Mouse (Mus musculus) lung, postnatal 14 days (tissue): Measurements from ENCODE around the gene 1810055G02Rik.

Source experiments
- DNase-seq: peaks from one replicate; pipeline ENCODE4 v3.0.0; 2021

Gene 1810055G02Rik

GRCm38 (mm10) chr19:3695471-3695870 is 12.6 kb upstream of the 1810055G02Rik start:
- DNase-seq, result no peak

- DNase-seq, result no peak
Measured at GRCm38 (mm10) chr19:3695976-3696375, 12.1 kb upstream of the 1810055G02Rik start.

GRCm38 (mm10) chr19:3698035-3698434 is 10.1 kb upstream of the 1810055G02Rik start:
- DNase-seq, result no peak

GRCm38 (mm10) chr19:3699508-3700438 is 8.3 kb upstream of the 1810055G02Rik start:
- DNase-seq, result peak; percentile 88

- DNase-seq, result no peak
Measured at GRCm38 (mm10) chr19:3702460-3702859, 5.6 kb upstream of the 1810055G02Rik start.

GRCm38 (mm10) chr19:3706258-3706657 is 1.8 kb upstream of the 1810055G02Rik start:
- no peak for DNase-seq

- DNase-seq, result no peak
Measured at GRCm38 (mm10) chr19:3707553-3707952, 540 bp upstream of the 1810055G02Rik start.

GRCm38 (mm10) chr19:3709013-3709787 is 1.1 kb downstream of the 1810055G02Rik start:
- no peak for DNase-seq

GRCm38 (mm10) chr19:3710436-3710835 is 2.3 kb downstream of the 1810055G02Rik start:
- DNase-seq, result no peak

GRCm38 (mm10) chr19:3714381-3714780 is 6.3 kb downstream of the 1810055G02Rik start:
- no peak for DNase-seq

- peak; percentile 80 for DNase-seq
Measured at GRCm38 (mm10) chr19:3718481-3719361, 10.6 kb downstream of the 1810055G02Rik start.

GRCm38 (mm10) chr19:3719362-3719891 is 11.3 kb downstream of the 1810055G02Rik start:
- DNase-seq, result peak; percentile 75

GRCm38 (mm10) chr19:3723170-3723569 is 15.1 kb downstream of the 1810055G02Rik start:
- DNase-seq, result no peak

GRCm38 (mm10) chr19:3723904-3724303 is 15.8 kb downstream of the 1810055G02Rik start:
- peak; percentile 61 for DNase-seq

- peak; percentile 81 for DNase-seq
Measured at GRCm38 (mm10) chr19:3724779-3725178, 16.7 kb downstream of the 1810055G02Rik start.

- no peak for DNase-seq
Measured at GRCm38 (mm10) chr19:3728901-3729300, 20.8 kb downstream of the 1810055G02Rik start.

GRCm38 (mm10) chr19:3730781-3731646 is 22.9 kb downstream of the 1810055G02Rik start:
- no peak for DNase-seq

GRCm38 (mm10) chr19:3736001-3736400 is 27.9 kb downstream of the 1810055G02Rik start:
- no peak for DNase-seq

- no peak for DNase-seq
Measured at GRCm38 (mm10) chr19:3739650-3740049, 31.6 kb downstream of the 1810055G02Rik start.

GRCm38 (mm10) chr19:3742716-3743115 is 34.6 kb downstream of the 1810055G02Rik start:
- no peak for DNase-seq

- no peak for DNase-seq
Measured at GRCm38 (mm10) chr19:3743362-3743761, 35.3 kb downstream of the 1810055G02Rik start.
